Mouse (Mus musculus): ENCODE measurements around the gene Nptx1. TPM values are rescaled to one million over a fixed set of nuclear protein-coding genes. Genes with fewer than 3 reads are reported as not detected.
A peak's percentile ranks its signal among the peaks of the same experiment; 100 is the strongest.

Nptx1 gene
- total and polyA plus RNA-seq, 2 experiments, result 0.09 TPM

- peaks cover 13% of the 10 kb centered on the region for H3K4me1 ChIP-seq (ENCODE audit: control insufficient read depth, insufficient read depth, low read length)
- no peaks in the 10 kb centered on the region for H3K36me3 ChIP-seq (ENCODE audit: control insufficient read depth, insufficient read depth, low read length)
- no peak for DNase-seq (ENCODE audit: extremely low read depth, low read depth, low spot score)
- H3K9ac ChIP-seq (ENCODE audit: low read depth, low read length), result no peak overlapping the region
- no peaks in the 10 kb centered on the region for H3K79me2 ChIP-seq (ENCODE audit: control insufficient read depth, insufficient read depth, low read length)
- TF ChIP-seq CTCF (IDR thresholded peaks at IDR 0.05; ENCODE audit: low read depth, low read length) (no peak), POLR2A (IDR thresholded peaks at IDR 0.05; ENCODE audit: extremely low read depth, insufficient read depth, low read length) (no peak)
- no peak overlapping the region for H3K27ac ChIP-seq (replicated peaks; ENCODE audit: insufficient read depth, low read depth, low read length)
- H3K4me3 ChIP-seq (ENCODE audit: insufficient read depth, low read depth, low read length), result no peak overlapping the region
- 2% methylated on average over 43 of the region's 43 CpGs for WGBS
- H3K27me3 ChIP-seq (ENCODE audit: control insufficient read depth, insufficient read depth, low read length), result peaks cover 41% of the 10 kb centered on the region
Measured at GRCm38 (mm10) chr11:119549371-119549811, 1.8 kb upstream of the Nptx1 start.

- DNase-seq (ENCODE audit: extremely low read depth, low read depth, low spot score), result no peak
Measured at GRCm38 (mm10) chr11:119548741-119549370, 1.3 kb upstream of the Nptx1 start.

DNA sequence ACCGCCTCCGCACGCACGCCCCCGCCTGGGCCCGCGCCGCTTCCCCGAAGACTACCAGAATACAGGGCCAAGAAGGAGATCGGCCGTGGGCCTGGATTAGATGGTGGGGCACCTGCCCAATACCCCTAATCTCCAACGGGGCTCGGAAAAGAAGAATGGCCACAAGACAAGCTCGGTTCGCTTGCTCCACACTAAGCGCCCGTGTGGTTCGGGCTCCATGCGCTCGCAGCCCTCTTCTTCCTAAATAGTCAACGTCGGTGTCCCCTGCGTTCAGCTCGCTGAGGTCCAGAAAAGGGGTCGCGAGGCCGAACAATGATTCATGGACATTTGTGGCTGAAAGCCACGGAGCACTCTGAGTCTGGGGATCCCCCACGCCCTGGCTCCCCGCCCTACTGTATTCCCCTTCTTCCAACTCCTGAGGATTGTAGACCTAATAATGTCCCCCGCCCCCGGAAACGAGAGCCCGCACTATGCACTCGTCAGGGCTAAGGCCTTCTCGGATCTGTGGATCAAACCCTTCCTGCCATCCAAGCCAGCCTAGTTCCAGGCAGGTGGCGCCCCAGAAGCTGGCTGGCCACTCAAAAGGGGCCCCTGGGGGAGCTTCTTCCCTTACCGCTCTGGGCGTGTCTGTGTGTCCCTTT is 518 bp upstream of the Nptx1 start:
- Histone ChIP-seq H3K4me3 (ENCODE audit: insufficient read depth, low read depth, low read length) (peak overlapping the region; percentile 62; the same call in 1 of the 2 replicates), H3K27me3 (ENCODE audit: control insufficient read depth, insufficient read depth, low read length) (peaks cover 41% of the 10 kb centered on the region), H3K9ac (ENCODE audit: low read depth, low read length) (no peak overlapping the region), H3K27ac (replicated peaks; ENCODE audit: insufficient read depth, low read depth, low read length) (no peak overlapping the region), H3K4me1 (ENCODE audit: control insufficient read depth, insufficient read depth, low read length) (peaks cover 11% of the 10 kb centered on the region), H3K36me3 (ENCODE audit: control insufficient read depth, insufficient read depth, low read length) (no peaks in the 10 kb centered on the region), H3K79me2 (ENCODE audit: control insufficient read depth, insufficient read depth, low read length) (no peaks in the 10 kb centered on the region)
- WGBS, result 1% methylated on average over 33 of the region's 39 CpGs
- DNase-seq (ENCODE audit: extremely low read depth, low read depth, low spot score), result no peak
- no peak for TF ChIP-seq CTCF (IDR thresholded peaks at IDR 0.05; ENCODE audit: low read depth, low read length)
- TF ChIP-seq POLR2A (IDR thresholded peaks at IDR 0.05; ENCODE audit: extremely low read depth, insufficient read depth, low read length), result no peak

More at GRCm38 (mm10) chr11:119548741-119549370, 1.3 kb upstream of the Nptx1 start:
- Histone ChIP-seq H3K27ac (replicated peaks; ENCODE audit: insufficient read depth, low read depth, low read length) (no peak overlapping the region), H3K9ac (ENCODE audit: low read depth, low read length) (no peak overlapping the region), H3K4me3 (ENCODE audit: insufficient read depth, low read depth, low read length) (no peak overlapping the region), H3K36me3 (ENCODE audit: control insufficient read depth, insufficient read depth, low read length) (no peaks in the 10 kb centered on the region), H3K79me2 (ENCODE audit: control insufficient read depth, insufficient read depth, low read length) (no peaks in the 10 kb centered on the region), H3K27me3 (ENCODE audit: control insufficient read depth, insufficient read depth, low read length) (peaks cover 41% of the 10 kb centered on the region), H3K4me1 (ENCODE audit: control insufficient read depth, insufficient read depth, low read length) (peaks cover 13% of the 10 kb centered on the region)
- 3% methylated on average over 37 of the region's 37 CpGs for WGBS
- TF ChIP-seq POLR2A (IDR thresholded peaks at IDR 0.05; ENCODE audit: extremely low read depth, insufficient read depth, low read length), result no peak
- no peak for TF ChIP-seq CTCF (IDR thresholded peaks at IDR 0.05; ENCODE audit: low read depth, low read length)

DNA sequence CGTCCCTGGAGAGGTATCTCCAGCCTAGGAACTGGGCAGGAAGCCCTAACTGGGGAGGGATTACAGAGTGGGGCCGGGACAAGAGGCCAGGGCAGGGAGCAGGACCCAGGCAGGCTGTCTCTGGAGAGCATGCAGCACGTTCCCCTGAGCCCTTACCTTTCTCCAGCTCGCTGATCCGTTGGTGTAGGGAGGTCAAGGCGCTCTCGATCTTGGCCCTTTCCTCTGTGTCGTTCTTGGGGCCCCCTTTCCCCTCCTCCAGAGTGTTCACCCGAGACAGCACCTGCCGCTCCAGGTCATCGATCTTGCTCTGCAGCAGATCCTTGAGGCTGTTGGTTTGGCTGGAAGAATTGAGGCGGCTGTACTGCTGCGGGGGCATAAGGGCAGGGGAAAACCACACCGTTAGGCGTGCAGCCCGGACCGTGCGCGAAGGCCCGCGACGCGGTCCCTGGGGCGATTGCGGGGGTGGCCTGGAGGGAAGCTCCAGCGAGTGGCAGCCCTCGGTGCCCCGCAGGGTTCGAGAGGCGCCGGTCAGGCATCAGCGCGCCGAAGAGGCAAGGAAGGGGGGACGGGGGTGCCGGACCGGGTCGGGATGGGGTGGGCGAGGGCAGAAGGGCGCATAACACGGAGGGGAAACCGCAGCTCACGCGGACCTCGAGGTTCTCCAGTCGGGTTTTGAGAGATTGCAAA is 914 bp downstream of the Nptx1 start:
- DNase-seq (ENCODE audit: extremely low read depth, low read depth, low spot score), result peak; percentile 18
- 3% methylated on average over 44 of the region's 46 CpGs for WGBS
- Histone ChIP-seq H3K9ac (ENCODE audit: low read depth, low read length) (no peak overlapping the region), H3K36me3 (ENCODE audit: control insufficient read depth, insufficient read depth, low read length) (no peaks in the 10 kb centered on the region), H3K4me3 (ENCODE audit: insufficient read depth, low read depth, low read length) (peak overlapping the region; percentile 62; the same call in 1 of the 2 replicates), H3K79me2 (ENCODE audit: control insufficient read depth, insufficient read depth, low read length) (no peaks in the 10 kb centered on the region), H3K4me1 (ENCODE audit: control insufficient read depth, insufficient read depth, low read length) (peaks cover 6% of the 10 kb centered on the region), H3K27me3 (ENCODE audit: control insufficient read depth, insufficient read depth, low read length) (peaks cover 41% of the 10 kb centered on the region), H3K27ac (replicated peaks; ENCODE audit: insufficient read depth, low read depth, low read length) (no peak overlapping the region)
- TF ChIP-seq POLR2A (IDR thresholded peaks at IDR 0.05; ENCODE audit: extremely low read depth, insufficient read depth, low read length) (no peak), CTCF (IDR thresholded peaks at IDR 0.05; ENCODE audit: low read depth, low read length) (no peak)

- DNase-seq (ENCODE audit: extremely low read depth, low read depth, low spot score), result no peak
- WGBS, result 38% methylated on average over 10 of the region's 10 CpGs
- TF ChIP-seq POLR2A (IDR thresholded peaks at IDR 0.05; ENCODE audit: extremely low read depth, insufficient read depth, low read length) (no peak), CTCF (IDR thresholded peaks at IDR 0.05; ENCODE audit: low read depth, low read length) (no peak)
- Histone ChIP-seq H3K27me3 (ENCODE audit: control insufficient read depth, insufficient read depth, low read length) (peaks cover 41% of the 10 kb centered on the region), H3K4me3 (ENCODE audit: insufficient read depth, low read depth, low read length) (no peak overlapping the region), H3K36me3 (ENCODE audit: control insufficient read depth, insufficient read depth, low read length) (no peaks in the 10 kb centered on the region), H3K79me2 (ENCODE audit: control insufficient read depth, insufficient read depth, low read length) (no peaks in the 10 kb centered on the region), H3K9ac (ENCODE audit: low read depth, low read length) (no peak overlapping the region), H3K4me1 (ENCODE audit: control insufficient read depth, insufficient read depth, low read length) (peaks cover 6% of the 10 kb centered on the region), H3K27ac (replicated peaks; ENCODE audit: insufficient read depth, low read depth, low read length) (no peak overlapping the region)
Measured at GRCm38 (mm10) chr11:119545741-119546495, 1.6 kb downstream of the Nptx1 start.
